Mouse (Mus musculus) forebrain, embryonic 10.5 days (tissue): Measurements from ENCODE around the gene Baz2a. TPM values are rescaled to one million over a fixed set of nuclear protein-coding genes. Genes with fewer than 3 reads are reported as not detected.
"Not testable (repeated sequence)": the region's sequence is repeated elsewhere in the genome, so short reads cannot be mapped to it uniquely, and the experiment has no call there.

ENCODE experiments used
- DNase-seq: peaks from one replicate; pipeline ENCODE4 v3.0.0-alpha.2; 2017; ENCODE audit warnings: low spot score; ENCODE audit errors: extremely low spot score
- H3K27ac ChIP-seq: fragments of 300-500 bp; sonication (generic); 2 replicates; pipeline ENCODE4 v1.5.1; 2016; ENCODE audit warnings: mild to moderate bottlenecking
- H3K27me3 ChIP-seq: fragments of 300-500 bp; sonication (generic); 2 replicates; pipeline ENCODE4 v1.6.1; 2016; ENCODE audit warnings: mild to moderate bottlenecking; ENCODE audit not compliant: poor library complexity, severe bottlenecking
- H3K36me3 ChIP-seq: fragments of 300-500 bp; sonication (generic); replicated peaks from 2 replicates; pipeline ENCODE4 v1.6.1; 2016; ENCODE audit warnings: mild to moderate bottlenecking, moderate library complexity
- H3K4me1 ChIP-seq: fragments of 300-500 bp; sonication (generic); 2 replicates; pipeline ENCODE4 v1.6.1; 2016
- H3K4me3 ChIP-seq: fragments of 300-500 bp; sonication (generic); 2 replicates; pipeline ENCODE4 v1.5.1; 2016; ENCODE audit warnings: mild to moderate bottlenecking, moderate library complexity
- H3K9me3 ChIP-seq: fragments of 300-500 bp; sonication (generic); 2 replicates; pipeline ENCODE4 v1.6.1; 2016; ENCODE audit warnings: mild to moderate bottlenecking, moderate library complexity
- WGBS: fragments of 180-500 bp; shearing (Covaris S2); methylation state at CpG from one replicate; pipeline ENCODE4 v1.1.7; 2016; 5-methylcytosine and 5-hydroxymethylcytosine counted together
- polyA plus RNA-seq: library from polyadenylated mRNA; unstranded; fragments of >200 nt; fragmentation: Nextera tagmentation; extraction: Ambion mirVana; gene quantifications from 2 replicates; pipeline ENCODE4 v1.2.1, GENCODE M21; 2016

Baz2a gene
- polyA plus RNA-seq, 1 experiment from 2014 or later = 13.5 TPM

DNA sequence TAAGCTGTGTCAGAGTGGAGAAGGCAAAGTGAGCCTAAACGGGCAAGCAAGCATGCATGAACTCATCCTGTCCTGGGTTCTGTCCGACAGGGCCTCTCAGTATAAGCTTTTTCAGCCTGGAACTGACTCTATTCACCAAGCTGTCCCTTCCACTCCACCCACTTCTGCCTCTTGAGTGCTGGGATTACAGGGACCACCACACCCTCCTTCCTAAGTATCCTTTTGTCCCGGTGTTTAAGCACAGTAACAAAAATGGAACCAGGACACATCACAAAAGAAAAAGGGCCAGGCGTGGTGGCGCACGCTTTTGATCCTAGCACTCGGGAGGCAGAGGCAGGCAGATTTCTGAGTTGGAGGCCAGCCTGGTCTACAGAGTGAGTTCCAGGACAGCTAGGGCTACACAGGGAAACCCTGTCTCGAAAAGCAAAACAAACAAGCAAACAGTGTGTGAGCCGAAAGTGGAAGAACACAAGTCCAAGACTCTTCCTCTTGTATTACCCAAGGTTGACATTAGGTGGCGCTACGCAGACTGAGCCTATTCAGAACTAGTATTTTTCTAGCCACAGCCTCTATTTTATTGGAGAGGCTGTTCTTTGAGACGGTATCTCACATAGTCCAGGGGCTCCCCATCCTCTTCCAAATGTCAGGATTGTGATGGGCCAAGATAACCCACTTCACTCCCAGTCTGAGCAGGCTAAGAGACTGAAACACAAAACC, 49.0 kb downstream of the Baz2a start:
- Histone ChIP-seq H3K27ac (no peak overlapping the region), H3K36me3 (peaks cover 82% of the 10 kb centered on the region), H3K9me3 (no peaks in the 10 kb centered on the region), H3K4me3 (no peak overlapping the region), H3K4me1 (no peaks in the 10 kb centered on the region), H3K27me3 (no peaks in the 10 kb centered on the region)
- DNase-seq = peak; percentile 25
- 72% methylated on average over 12 of the region's 12 CpGs for WGBS

DNA sequence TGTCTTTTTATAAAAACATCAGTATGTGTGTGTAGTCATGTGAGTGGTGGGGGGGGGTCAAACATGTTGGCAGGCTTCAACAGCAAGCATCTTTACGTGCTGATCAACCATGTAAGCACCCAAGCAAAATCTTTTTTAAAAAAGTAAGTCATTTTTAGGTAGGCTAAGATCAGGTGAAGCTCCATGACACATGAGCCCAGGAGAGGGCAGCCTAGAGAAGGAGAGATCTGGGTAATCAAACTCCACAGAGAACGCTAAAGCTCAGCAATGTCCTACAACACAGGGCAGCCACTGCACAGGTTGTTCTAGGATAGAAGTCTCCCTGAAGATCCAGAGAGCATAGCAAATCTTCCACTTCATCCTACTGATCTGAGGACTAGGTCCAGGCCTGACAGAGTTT, 50.8 kb downstream of the Baz2a start:
- Histone ChIP-seq H3K4me3 (no peak overlapping the region), H3K27ac (no peak overlapping the region), H3K36me3 (peaks cover 93% of the 10 kb centered on the region), H3K4me1 (no peaks in the 10 kb centered on the region), H3K9me3 (no peaks in the 10 kb centered on the region), H3K27me3 (no peaks in the 10 kb centered on the region)
- DNase-seq = no peak
- 77% methylated on average over 2 of the region's 2 CpGs for WGBS

DNA sequence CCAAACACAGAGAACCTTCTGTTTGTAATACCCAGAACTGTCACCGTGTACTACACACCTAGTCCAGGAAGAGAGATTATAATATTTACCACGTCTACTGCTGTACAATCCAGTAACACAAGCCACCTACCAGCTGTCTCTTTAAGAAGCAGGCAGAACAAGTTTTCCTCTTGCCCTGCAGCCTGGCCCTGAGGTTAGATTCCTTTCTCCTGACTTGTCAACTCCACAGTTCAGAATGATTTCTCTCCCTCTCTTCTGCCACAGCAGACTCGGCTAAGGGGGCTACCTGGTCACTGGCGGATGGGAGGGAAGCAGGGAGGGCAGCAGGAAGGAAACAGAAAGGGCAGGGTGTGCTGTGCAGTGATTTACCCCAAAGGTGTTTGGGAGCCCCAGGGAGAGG, 52.3 kb downstream of the Baz2a start:
- 87% methylated on average over 4 of the region's 4 CpGs for WGBS
- no peaks in the 10 kb centered on the region for H3K27me3 ChIP-seq
- no peaks in the 10 kb centered on the region for H3K9me3 ChIP-seq
- H3K4me1 ChIP-seq = no peaks in the 10 kb centered on the region
- H3K4me3 ChIP-seq = no peak overlapping the region
- H3K27ac ChIP-seq = no peak overlapping the region
- peaks cover 89% of the 10 kb centered on the region for H3K36me3 ChIP-seq
- DNase-seq = no peak

DNA sequence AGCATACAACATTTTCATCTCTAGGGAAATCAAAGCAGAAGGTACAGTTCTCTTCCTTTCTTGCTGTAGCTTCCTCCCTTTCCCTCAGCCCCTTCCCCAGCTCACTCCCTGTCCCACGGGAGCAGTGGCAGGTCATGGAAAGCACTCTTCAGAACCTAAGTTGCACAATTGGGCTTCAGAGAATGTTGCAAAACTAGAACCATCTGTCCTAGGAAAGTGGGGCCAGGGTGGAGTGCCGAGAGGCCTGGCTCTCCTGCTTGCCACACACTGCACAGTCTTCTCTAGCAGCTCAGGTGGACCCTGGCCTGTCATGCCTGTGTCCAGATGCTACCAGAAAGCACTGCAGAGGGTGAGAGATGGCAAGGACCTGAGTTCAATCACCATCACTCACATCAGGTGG, 53.6 kb downstream of the Baz2a start:
- WGBS = 78% methylated on average over 2 of the region's 2 CpGs
- no peak overlapping the region for H3K4me3 ChIP-seq
- H3K9me3 ChIP-seq = no peaks in the 10 kb centered on the region

DNA sequence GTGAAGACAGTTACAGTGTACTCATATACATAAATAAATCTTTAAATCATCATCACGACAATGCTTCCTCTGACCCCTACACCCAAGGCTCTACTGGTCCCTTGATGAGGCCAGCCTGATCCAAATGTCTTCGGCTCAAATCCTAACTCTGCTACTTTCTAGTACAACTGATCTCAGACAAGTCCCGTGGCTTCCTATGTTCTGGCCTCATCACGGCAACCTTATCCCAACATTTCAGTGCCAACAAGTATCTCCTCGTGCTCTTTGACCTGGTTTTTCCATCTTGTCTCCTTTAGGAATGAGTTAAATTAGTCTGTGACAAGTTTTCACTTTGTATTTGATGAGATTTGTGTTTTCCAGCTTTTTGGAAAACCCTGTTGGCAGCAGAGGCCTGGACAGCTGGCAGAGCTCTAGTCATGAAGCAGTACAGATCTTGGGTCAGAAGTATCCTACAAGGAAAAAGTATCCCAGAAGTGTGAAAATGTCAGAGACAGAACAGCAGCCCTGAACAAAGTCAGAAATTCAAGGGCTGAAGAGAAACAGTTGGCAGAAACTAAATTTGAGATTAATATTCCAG, 57.5 kb downstream of the Baz2a start:
- peaks cover 52% of the 10 kb centered on the region for H3K36me3 ChIP-seq
- DNase-seq = no peak
- H3K27me3 ChIP-seq = no peaks in the 10 kb centered on the region
- H3K4me1 ChIP-seq = peaks cover 15% of the 10 kb centered on the region
- 90% methylated on average over 5 of the region's 5 CpGs for WGBS
- peak overlapping the region; percentile 82; the same call in 1 of the 2 replicates for H3K27ac ChIP-seq
- no peaks in the 10 kb centered on the region for H3K9me3 ChIP-seq
- H3K4me3 ChIP-seq = peak overlapping the region; percentile 36; the same call in 1 of the 2 replicates

More for the DNA sequence above, 53.6 kb downstream of the Baz2a start:
- no peaks in the 10 kb centered on the region for H3K27me3 ChIP-seq
- H3K36me3 ChIP-seq = peaks cover 80% of the 10 kb centered on the region
- DNase-seq = no peak
- H3K4me1 ChIP-seq = peaks cover 12% of the 10 kb centered on the region
- H3K27ac ChIP-seq = no peak overlapping the region

DNA sequence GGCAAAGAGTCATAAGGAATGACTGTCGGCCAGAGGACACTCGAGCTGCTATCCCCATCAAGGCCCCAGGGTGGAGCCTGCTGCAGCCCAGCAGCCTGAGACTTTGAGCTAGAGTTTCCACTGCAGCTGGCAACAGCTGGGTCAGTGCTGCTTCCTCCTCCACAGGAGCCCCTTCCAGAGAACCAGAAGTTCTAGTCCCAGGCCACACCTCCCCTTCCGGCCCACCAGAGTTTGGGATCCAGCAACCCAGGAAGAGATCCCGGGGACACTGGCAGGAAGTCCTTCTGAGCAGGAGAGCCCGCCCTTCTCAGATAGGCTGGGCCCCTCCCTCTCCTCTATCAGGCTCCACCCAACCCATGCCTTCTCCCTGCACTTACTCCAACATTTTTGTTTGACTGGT, 58.2 kb downstream of the Baz2a start:
- peak overlapping the region; percentile 36 for H3K4me3 ChIP-seq
- H3K9me3 ChIP-seq = no peaks in the 10 kb centered on the region
- H3K4me1 ChIP-seq = peaks cover 15% of the 10 kb centered on the region
- peaks cover 46% of the 10 kb centered on the region for H3K36me3 ChIP-seq
- peak; percentile 65 for DNase-seq
- no peaks in the 10 kb centered on the region for H3K27me3 ChIP-seq
- 2% methylated on average over 5 of the region's 5 CpGs for WGBS
- H3K27ac ChIP-seq = peak overlapping the region; percentile 82

DNA sequence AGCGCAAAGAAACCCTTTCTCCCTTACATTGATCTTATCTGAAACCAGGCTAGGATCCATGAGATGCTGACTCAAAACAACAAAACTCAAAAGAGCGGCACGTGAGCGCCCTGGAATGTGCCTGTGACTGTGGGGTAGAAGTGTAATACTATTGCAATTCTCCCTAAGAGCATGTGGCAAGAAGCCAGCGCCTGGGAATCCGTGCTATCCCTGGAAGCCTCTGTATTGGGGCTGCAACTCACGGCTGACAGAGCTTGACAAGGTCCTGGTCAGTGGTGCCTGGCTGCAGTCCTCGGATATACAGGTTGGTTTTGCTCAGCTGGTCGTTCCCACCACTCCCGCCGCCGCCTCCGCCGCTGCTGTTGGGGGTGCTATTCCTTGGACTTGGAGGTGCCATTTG, 59.6 kb downstream of the Baz2a start:
- DNase-seq = no peak
- WGBS = 92% methylated on average over 14 of the region's 14 CpGs
- Histone ChIP-seq H3K4me3 (no peak overlapping the region), H3K27me3 (no peaks in the 10 kb centered on the region), H3K27ac (no peak overlapping the region), H3K36me3 (peaks cover 32% of the 10 kb centered on the region), H3K4me1 (peaks cover 15% of the 10 kb centered on the region), H3K9me3 (no peaks in the 10 kb centered on the region)

DNA sequence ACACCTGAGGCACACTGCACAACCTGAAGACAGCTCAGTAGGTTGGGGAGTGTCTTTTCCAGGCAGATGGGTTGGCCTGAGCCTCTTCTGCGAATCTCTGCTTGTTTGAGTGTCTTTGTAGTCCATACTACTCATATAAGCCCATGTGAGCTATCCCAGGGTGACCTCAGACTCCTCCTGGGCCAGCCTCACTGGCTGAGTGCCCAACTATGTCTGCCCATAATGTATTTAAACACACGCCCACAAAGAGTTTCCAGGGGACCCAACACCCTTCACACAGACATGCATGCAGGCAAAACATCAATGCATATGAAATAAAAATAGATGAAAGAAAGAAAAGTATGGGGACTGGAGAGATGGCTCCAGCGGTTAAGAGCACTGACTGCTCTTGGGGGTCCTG, 62.6 kb downstream of the Baz2a start:
- 94% methylated on average over 3 of the region's 3 CpGs for WGBS
- H3K9me3 ChIP-seq = no peaks in the 10 kb centered on the region
- H3K4me3 ChIP-seq = no peak overlapping the region
- peaks cover 14% of the 10 kb centered on the region for H3K36me3 ChIP-seq
- no peak for DNase-seq
- H3K4me1 ChIP-seq = peaks cover 12% of the 10 kb centered on the region
- no peaks in the 10 kb centered on the region for H3K27me3 ChIP-seq
- no peak overlapping the region for H3K27ac ChIP-seq

DNA sequence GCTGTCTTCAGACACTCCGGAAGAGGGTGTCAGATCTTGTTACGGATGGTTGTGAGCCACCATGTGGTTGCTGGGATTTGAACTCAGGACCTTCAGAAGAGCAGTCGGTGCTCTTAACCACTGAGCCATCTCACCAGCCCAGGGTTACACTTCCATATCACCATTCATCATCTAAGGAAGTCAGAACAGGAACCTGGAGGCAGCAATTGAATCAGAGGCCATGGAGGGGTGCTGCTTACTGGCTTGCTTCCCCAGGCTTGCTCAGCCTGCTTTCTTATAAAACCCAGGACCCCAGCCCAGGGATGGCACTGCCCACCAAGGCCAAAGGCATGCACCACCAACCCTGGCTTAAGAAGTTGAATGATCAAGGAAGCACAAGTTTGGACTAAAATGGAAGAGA, 74.3 kb downstream of the Baz2a start:
- not testable (repeated sequence) for H3K9me3 ChIP-seq, H3K27me3 ChIP-seq, H3K27ac ChIP-seq, DNase-seq, H3K4me1 ChIP-seq, H3K4me3 ChIP-seq
- peaks cover 22% of the 10 kb centered on the region for H3K36me3 ChIP-seq
- WGBS = 82% methylated on average over 3 of the region's 3 CpGs

DNA sequence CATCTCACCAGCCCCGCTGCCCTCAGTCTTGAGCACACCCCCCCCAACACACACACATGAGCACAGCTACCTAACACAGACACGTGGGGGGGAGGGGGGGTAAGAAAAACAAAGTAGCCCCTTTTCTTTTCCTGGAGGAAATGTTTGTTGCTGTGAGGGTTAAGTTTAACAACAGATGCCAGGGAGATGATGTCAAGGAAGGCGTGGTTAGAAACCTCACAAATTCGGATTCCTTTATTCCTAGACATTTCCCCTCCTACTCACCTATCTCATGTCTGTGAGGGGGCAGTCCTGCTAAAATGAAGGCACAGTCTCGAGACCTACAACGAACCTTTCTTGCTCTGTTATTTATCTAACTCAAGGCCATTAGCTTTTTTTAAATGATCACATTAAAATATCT, 75.7 kb downstream of the Baz2a start:
- peaks cover 16% of the 10 kb centered on the region for H3K36me3 ChIP-seq
- WGBS = 62% methylated on average over 6 of the region's 6 CpGs
- H3K27ac ChIP-seq = no peak overlapping the region
- H3K27me3 ChIP-seq = no peaks in the 10 kb centered on the region
- no peak for DNase-seq
- no peaks in the 10 kb centered on the region for H3K9me3 ChIP-seq
- 0 out of 2 replicates have a peak, but pooled peaks cover 3% of the 10 kb centered on the region for H3K4me1 ChIP-seq
- no peak overlapping the region for H3K4me3 ChIP-seq

DNA sequence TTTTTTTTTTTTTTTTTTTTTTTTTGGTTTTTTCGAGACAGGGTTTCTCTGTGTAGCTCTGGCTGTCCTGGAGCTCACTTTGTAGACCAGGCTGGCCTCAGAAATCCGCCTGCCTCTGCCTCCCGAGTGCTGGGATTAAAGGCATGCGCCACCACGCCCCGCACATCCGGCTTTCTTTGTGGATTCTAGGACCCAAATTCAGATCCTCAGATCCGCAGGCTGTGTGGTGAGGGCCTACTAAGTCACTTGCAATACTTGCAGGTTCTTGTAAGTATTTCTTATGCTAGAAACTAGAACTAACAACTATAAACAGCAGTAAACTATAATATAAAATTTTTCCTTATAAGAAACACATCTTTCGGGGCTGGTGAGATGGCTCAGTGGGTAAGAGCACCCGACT, 80.0 kb downstream of the Baz2a start:
- not testable (repeated sequence) for DNase-seq, H3K9me3 ChIP-seq, H3K36me3 ChIP-seq, H3K4me3 ChIP-seq, H3K27me3 ChIP-seq, H3K27ac ChIP-seq
- 94% methylated on average over 10 of the region's 10 CpGs for WGBS
- H3K4me1 ChIP-seq = peaks cover 27% of the 10 kb centered on the region

DNA sequence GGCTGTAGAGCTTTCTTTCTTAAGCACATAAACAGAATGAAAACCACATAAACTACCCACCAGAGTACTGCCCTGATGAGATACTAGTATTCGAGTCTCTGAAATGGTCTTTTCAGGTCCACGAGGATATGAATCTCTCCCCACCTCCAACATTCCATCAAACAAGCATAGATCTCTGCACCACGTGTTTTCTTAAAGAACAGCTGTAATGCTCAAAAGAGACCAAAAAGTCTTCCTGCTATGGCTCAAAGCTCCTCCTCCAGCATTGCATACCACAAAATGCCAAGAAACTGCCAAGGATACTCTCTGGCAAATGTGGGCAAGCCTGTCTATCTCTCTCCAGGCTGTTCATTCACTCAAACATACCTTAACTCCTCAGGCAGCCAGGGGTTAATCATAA, 83.9 kb downstream of the Baz2a start:
- Histone ChIP-seq H3K36me3 (peaks cover 3% of the 10 kb centered on the region; the same call in 1 of the 2 replicates), H3K4me1 (peaks cover 35% of the 10 kb centered on the region), H3K4me3 (peak overlapping the region; percentile 70), H3K27ac (peak overlapping the region; percentile 88), H3K27me3 (no peaks in the 10 kb centered on the region), H3K9me3 (no peaks in the 10 kb centered on the region)
- WGBS = 25% methylated on average over 3 of the region's 3 CpGs
- DNase-seq = no peak

DNA sequence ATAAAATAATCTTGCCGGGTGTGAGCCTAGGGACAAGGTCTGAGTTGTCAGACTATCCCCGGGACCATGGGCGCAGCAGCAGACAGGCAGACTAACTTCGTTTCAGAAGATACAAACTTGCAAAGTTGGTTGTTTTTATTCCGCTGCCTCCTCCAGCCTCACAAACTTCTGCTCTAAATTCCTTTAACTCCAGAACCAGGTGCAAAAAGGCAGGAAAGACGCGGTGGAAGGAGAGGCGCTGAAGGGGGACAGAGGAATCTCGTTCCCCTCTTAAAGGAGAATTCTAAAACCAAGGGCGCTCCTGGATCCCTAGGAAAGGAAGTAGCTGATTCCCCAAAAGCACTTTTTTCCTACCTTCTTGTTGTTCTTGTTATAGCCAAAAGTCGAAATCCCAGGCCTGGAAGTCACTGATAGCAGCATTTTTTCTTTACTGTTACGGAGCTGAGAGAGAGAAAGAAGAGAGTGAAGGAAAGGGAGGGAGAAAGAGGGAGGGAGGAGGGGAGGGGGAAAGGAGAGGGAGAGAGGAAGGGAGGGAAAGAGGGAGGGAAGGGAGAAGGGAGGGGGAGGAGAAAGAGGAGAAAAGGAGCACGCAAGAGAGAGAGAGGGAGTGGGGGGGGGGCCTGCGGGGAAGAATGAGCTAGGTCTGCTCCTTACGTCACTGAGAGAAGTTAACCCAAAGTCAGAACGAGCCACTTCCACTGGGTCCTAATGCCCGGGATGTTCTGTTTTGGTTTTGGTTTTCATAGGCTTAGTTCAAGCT, 84.8 kb downstream of the Baz2a start:
- peak; percentile 86 for DNase-seq
- Histone ChIP-seq H3K36me3 (peaks cover 3% of the 10 kb centered on the region; the same call in 1 of the 2 replicates), H3K27ac (peak overlapping the region; percentile 88), H3K9me3 (no peaks in the 10 kb centered on the region), H3K4me3 (peak overlapping the region; percentile 70), H3K4me1 (peaks cover 35% of the 10 kb centered on the region), H3K27me3 (no peaks in the 10 kb centered on the region)
- WGBS = 1% methylated on average over 17 of the region's 17 CpGs
